Mouse (Mus musculus): ENCODE data around the gene Ndufaf8. TPM values are rescaled to one million over a fixed set of nuclear protein-coding genes. Genes with fewer than 3 reads are reported as not detected.

The Ndufaf8 gene
- polyA plus RNA-seq, 1 experiment: 50.7 TPM

- DNase-seq: peak; percentile 54 to 66
- Histone ChIP-seq H3K4me3 (replicated peaks; ENCODE audit: insufficient read depth, low read depth, low read length) (no peak overlapping the region), H3K27ac (ENCODE audit: insufficient read depth, low read length) (no peak overlapping the region), H3K27me3 (ENCODE audit: control insufficient read depth, insufficient read depth, low read length) (no peaks in the 10 kb centered on the region), H3K4me1 (ENCODE audit: control insufficient read depth, insufficient read depth, low read length) (peaks cover 8% of the 10 kb centered on the region)
- 21% methylated on average over 2 of the region's 2 CpGs for WGBS
- TF ChIP-seq CTCF (IDR thresholded peaks at IDR 0.05; ENCODE audit: borderline replicate concordance, insufficient read depth, low read depth, low read length) (peak; percentile 97), POLR2A (IDR thresholded peaks at IDR 0.05; ENCODE audit: borderline replicate concordance, insufficient read depth, low read length) (no peak)
Observed at GRCm38 (mm10) chr11:120111033-120111432, 12.3 kb downstream of the Ndufaf8 start.

GRCm38 (mm10) chr11:120112136-120112535, 13.4 kb downstream of the Ndufaf8 start:
- DNase-seq: no peak

GRCm38 (mm10) chr11:120114488-120115215, 15.9 kb downstream of the Ndufaf8 start:
- H3K4me1 ChIP-seq (ENCODE audit: control insufficient read depth, insufficient read depth, low read length): peaks cover 11% of the 10 kb centered on the region
- H3K27ac ChIP-seq (ENCODE audit: insufficient read depth, low read length): no peak overlapping the region
- DNase-seq: no peak
- TF ChIP-seq POLR2A (IDR thresholded peaks at IDR 0.05; ENCODE audit: borderline replicate concordance, insufficient read depth, low read length) (no peak), CTCF (IDR thresholded peaks at IDR 0.05; ENCODE audit: borderline replicate concordance, insufficient read depth, low read depth, low read length) (no peak)
- 96% methylated on average over 21 of the region's 21 CpGs for WGBS
- H3K4me3 ChIP-seq (replicated peaks; ENCODE audit: insufficient read depth, low read depth, low read length): no peak overlapping the region
- no peaks in the 10 kb centered on the region for H3K27me3 ChIP-seq (ENCODE audit: control insufficient read depth, insufficient read depth, low read length)

More at GRCm38 (mm10) chr11:120112136-120112535, 13.4 kb downstream of the Ndufaf8 start:
- Histone ChIP-seq H3K4me1 (ENCODE audit: control insufficient read depth, insufficient read depth, low read length) (peaks cover 8% of the 10 kb centered on the region), H3K27ac (ENCODE audit: insufficient read depth, low read length) (no peak overlapping the region), H3K27me3 (ENCODE audit: control insufficient read depth, insufficient read depth, low read length) (no peaks in the 10 kb centered on the region), H3K4me3 (replicated peaks; ENCODE audit: insufficient read depth, low read depth, low read length) (no peak overlapping the region)
- 33% methylated on average over 4 of the region's 4 CpGs for WGBS
- no peak for TF ChIP-seq POLR2A (IDR thresholded peaks at IDR 0.05; ENCODE audit: borderline replicate concordance, insufficient read depth, low read length)
- TF ChIP-seq CTCF (IDR thresholded peaks at IDR 0.05; ENCODE audit: borderline replicate concordance, insufficient read depth, low read depth, low read length): no peak

- Histone ChIP-seq H3K4me3 (replicated peaks; ENCODE audit: insufficient read depth, low read depth, low read length) (no peak overlapping the region), H3K27me3 (ENCODE audit: control insufficient read depth, insufficient read depth, low read length) (no peaks in the 10 kb centered on the region), H3K27ac (ENCODE audit: insufficient read depth, low read length) (no peak overlapping the region), H3K4me1 (ENCODE audit: control insufficient read depth, insufficient read depth, low read length) (peaks cover 32% of the 10 kb centered on the region)
- 93% methylated on average over 2 of the region's 2 CpGs for WGBS
- DNase-seq: no peak
- TF ChIP-seq CTCF (IDR thresholded peaks at IDR 0.05; ENCODE audit: borderline replicate concordance, insufficient read depth, low read depth, low read length) (no peak), POLR2A (IDR thresholded peaks at IDR 0.05; ENCODE audit: borderline replicate concordance, insufficient read depth, low read length) (no peak)
Observed at GRCm38 (mm10) chr11:120117626-120118025, 18.9 kb downstream of the Ndufaf8 start.

GRCm38 (mm10) chr11:120119108-120119507, 20.4 kb downstream of the Ndufaf8 start:
- Histone ChIP-seq H3K27me3 (ENCODE audit: control insufficient read depth, insufficient read depth, low read length) (no peaks in the 10 kb centered on the region), H3K27ac (ENCODE audit: insufficient read depth, low read length) (no peak overlapping the region), H3K4me1 (ENCODE audit: control insufficient read depth, insufficient read depth, low read length) (peaks cover 31% of the 10 kb centered on the region), H3K4me3 (replicated peaks; ENCODE audit: insufficient read depth, low read depth, low read length) (no peak overlapping the region)
- 95% methylated on average over 7 of the region's 7 CpGs for WGBS
- DNase-seq: no peak
- TF ChIP-seq CTCF (IDR thresholded peaks at IDR 0.05; ENCODE audit: borderline replicate concordance, insufficient read depth, low read depth, low read length) (no peak), POLR2A (IDR thresholded peaks at IDR 0.05; ENCODE audit: borderline replicate concordance, insufficient read depth, low read length) (no peak)

GRCm38 (mm10) chr11:120119936-120120541, 21.3 kb downstream of the Ndufaf8 start:
- WGBS: 35% methylated on average over 10 of the region's 10 CpGs
- no peaks in the 10 kb centered on the region for H3K27me3 ChIP-seq (ENCODE audit: control insufficient read depth, insufficient read depth, low read length)
- no peak overlapping the region for H3K27ac ChIP-seq (ENCODE audit: insufficient read depth, low read length)

GRCm38 (mm10) chr11:120120642-120121420, 22.1 kb downstream of the Ndufaf8 start:
- peak; percentile 76 to 80 for DNase-seq
- peak; percentile 64 for TF ChIP-seq CTCF (IDR thresholded peaks at IDR 0.05; ENCODE audit: borderline replicate concordance, insufficient read depth, low read depth, low read length)
- no peak for TF ChIP-seq POLR2A (IDR thresholded peaks at IDR 0.05; ENCODE audit: borderline replicate concordance, insufficient read depth, low read length)
- H3K4me1 ChIP-seq (ENCODE audit: control insufficient read depth, insufficient read depth, low read length): peaks cover 31% of the 10 kb centered on the region
- WGBS: 14% methylated on average over 17 of the region's 17 CpGs
- no peaks in the 10 kb centered on the region for H3K27me3 ChIP-seq (ENCODE audit: control insufficient read depth, insufficient read depth, low read length)
- H3K4me3 ChIP-seq (replicated peaks; ENCODE audit: insufficient read depth, low read depth, low read length): no peak overlapping the region
- peak overlapping the region; percentile 65 for H3K27ac ChIP-seq (ENCODE audit: insufficient read depth, low read length)

More at GRCm38 (mm10) chr11:120119936-120120541, 21.3 kb downstream of the Ndufaf8 start:
- TF ChIP-seq POLR2A (IDR thresholded peaks at IDR 0.05; ENCODE audit: borderline replicate concordance, insufficient read depth, low read length) (no peak), CTCF (IDR thresholded peaks at IDR 0.05; ENCODE audit: borderline replicate concordance, insufficient read depth, low read depth, low read length) (no peak)
- no peak for DNase-seq
- H3K4me3 ChIP-seq (replicated peaks; ENCODE audit: insufficient read depth, low read depth, low read length): no peak overlapping the region
- peaks cover 31% of the 10 kb centered on the region for H3K4me1 ChIP-seq (ENCODE audit: control insufficient read depth, insufficient read depth, low read length)
